Mouse (Mus musculus) heart, adult 18-20 months (tissue): ENCODE results near the gene Nudt21. TPM values are rescaled to one million over a fixed set of nuclear protein-coding genes. Genes with fewer than 3 reads are reported as not detected.

Source experiments
- DNase-seq, 2 experiments: peaks; one replicate each; pipeline ENCODE4 v3.0.0; 2021 to 2022; ENCODE audit warnings: mixed read lengths in 1 of 2
- long read RNA-seq, 2 experiments: library from polyadenylated mRNA; stranded (forward); transcript quantifications; one replicate each; pipeline ENCODE4 v2.0.0; 2021
- total RNA-seq, 2 experiments: library from RNA; stranded (reverse); gene quantifications; 2 replicates each; pipeline ENCODE4 v1.2.3; 2021

Nudt21 gene
- 10 to 100 TPM; 23.6 to 24.7 TPM for total RNA-seq
- long read RNA-seq, experiment 1, full-length matches to known transcripts, result 30 of 30 reads
- long read RNA-seq, experiment 1, partial matches to known transcripts, result 0 of 30 reads
- long read RNA-seq, experiment 1, other reads (novel, unspliced or antisense), result 0 of 30 reads
- long read RNA-seq, experiment 2, full-length matches to known transcripts, result 17 of 19 reads
- long read RNA-seq, experiment 2, partial matches to known transcripts, result 1 of 19 reads
- long read RNA-seq, experiment 2, other reads (novel, unspliced or antisense), result 1 of 19 reads

- peak; percentile 97 for DNase-seq
Measured at GRCm38 (mm10) chr8:94036944-94037524, at the start of gene Nudt21, which contains the start of gene Ogfod1. Nudt21 (minus strand) TSS chr8:94037031. Ogfod1 (plus strand) TSS chr8:94037198.

GRCm38 (mm10) chr8:94076461-94077192, 39.8 kb upstream of the Nudt21 start:
- DNase-seq, result no peak

- DNase-seq, result peak in 1 of 2 experiments; percentile 11
Measured at GRCm38 (mm10) chr8:94068793-94069192, 32.0 kb upstream of the Nudt21 start.

GRCm38 (mm10) chr8:94066121-94066863, 29.5 kb upstream of the Nudt21 start:
- no peak for DNase-seq

- peak; percentile 24 to 75 for DNase-seq
Measured at GRCm38 (mm10) chr8:94057157-94057854, 20.5 kb upstream of the Nudt21 start.

GRCm38 (mm10) chr8:94052696-94053095, 15.9 kb upstream of the Nudt21 start:
- DNase-seq, result no peak

- no peak for DNase-seq
Measured at GRCm38 (mm10) chr8:94047845-94048244, 11.0 kb upstream of the Nudt21 start.

GRCm38 (mm10) chr8:94037806-94038205, 975 bp upstream of the Nudt21 start:
- peak in 1 of 2 experiments; percentile 14 for DNase-seq

GRCm38 (mm10) chr8:94036541-94036940, 290 bp downstream of the Nudt21 start:
- peak; percentile 53 to 58 for DNase-seq

- DNase-seq, result no peak
Measured at GRCm38 (mm10) chr8:94035200-94035599, 1.6 kb downstream of the Nudt21 start.

- DNase-seq, result no peak
Measured at GRCm38 (mm10) chr8:94033601-94034000, 3.2 kb downstream of the Nudt21 start.

- DNase-seq, result no peak
Measured at GRCm38 (mm10) chr8:94029701-94030100, 7.1 kb downstream of the Nudt21 start.

GRCm38 (mm10) chr8:94023916-94024315, 12.9 kb downstream of the Nudt21 start:
- DNase-seq, result no peak

- no peak for DNase-seq
Measured at GRCm38 (mm10) chr8:94013026-94013612, 23.7 kb downstream of the Nudt21 start.

GRCm38 (mm10) chr8:94012013-94012951, 24.5 kb downstream of the Nudt21 start, which contains the start of gene Amfr:
Amfr (minus strand) TSS chr8:94012842.
- DNase-seq, result peak; percentile 72 to 74

- peak in 1 of 2 experiments; percentile 13 for DNase-seq
Measured at GRCm38 (mm10) chr8:94011076-94012012, 25.5 kb downstream of the Nudt21 start.

- no peak for DNase-seq
Measured at GRCm38 (mm10) chr8:94010101-94010705, 26.6 kb downstream of the Nudt21 start.

GRCm38 (mm10) chr8:94009243-94009845, 27.5 kb downstream of the Nudt21 start:
- peak in 1 of 2 experiments; percentile 18 for DNase-seq
